Mouse (Mus musculus): ENCODE results near the gene Vps13d.

- TF ChIP-seq POLR2A (IDR thresholded peaks at IDR 0.05; ENCODE audit: control insufficient read depth, low read depth, low read length) = no peak
- no peak for TF ChIP-seq CTCF (IDR thresholded peaks at IDR 0.05; ENCODE audit: control insufficient read depth, insufficient read depth, insufficient replicate concordance, low read depth, low read length)
Observed at GRCm38 (mm10) chr4:145011156-145011555, 183.6 kb downstream of the Vps13d start.

All from testis, adult 2 months (tissue).